Mouse (Mus musculus): ENCODE data around the gene Ccdc22.

Ccdc22 gene

DNA sequence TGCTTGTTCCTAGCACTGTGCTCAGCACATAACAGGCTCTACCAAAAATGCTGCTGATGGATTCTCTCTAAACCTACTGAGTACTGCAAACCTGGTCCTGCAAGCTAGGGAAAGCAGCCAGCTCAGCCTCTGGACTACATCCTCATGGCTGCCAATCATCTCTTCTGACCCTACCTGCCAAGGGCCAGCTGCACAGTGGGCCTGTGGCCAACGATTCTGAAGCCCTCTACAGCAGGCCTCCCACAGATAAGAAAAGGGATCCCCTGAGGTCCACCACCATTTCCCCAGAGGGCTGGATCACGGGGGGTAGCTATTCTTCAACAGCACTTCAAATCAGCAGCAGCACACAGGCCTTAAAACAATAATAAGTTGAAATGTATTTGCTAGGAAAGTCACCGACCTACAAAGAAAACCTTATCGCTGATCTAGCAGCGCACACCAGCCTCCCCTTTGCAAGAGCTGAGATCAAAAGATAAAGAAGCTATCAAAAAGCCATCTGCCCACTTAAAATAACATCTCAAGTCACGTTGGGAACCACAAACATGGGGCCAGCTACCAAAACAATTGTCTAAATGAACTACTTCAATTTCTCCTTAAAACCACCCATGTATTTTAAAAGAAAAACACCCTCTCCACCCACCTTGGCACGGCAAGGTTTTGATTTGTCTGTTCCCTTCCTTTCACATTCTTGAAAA, 34.7 kb downstream of the Ccdc22 start:
- Histone ChIP-seq H3K4me3 (replicated peaks; ENCODE audit: low read length) (no peak overlapping the region), H3K27me3 (ENCODE audit: insufficient read depth, low read length) (no peaks in the 10 kb centered on the region), H3K9me3 (ENCODE audit: low read length) (no peaks in the 10 kb centered on the region), H3K36me3 (ENCODE audit: insufficient read depth, low read length) (no peaks in the 10 kb centered on the region), H3K4me1 (replicated peaks; ENCODE audit: low read depth, low read length) (peaks cover 66% of the 10 kb centered on the region)
- TF ChIP-seq CTCF (conservative IDR thresholded peaks at IDR 0.05; ENCODE audit: low read length), result no peak
- TF ChIP-seq NANOG (IDR thresholded peaks at IDR 0.05; ENCODE audit: borderline replicate concordance, low read length), result no peak
- TF ChIP-seq POU5F1 (IDR thresholded peaks at IDR 0.05; ENCODE audit: borderline replicate concordance, low read length), result no peak

DNA sequence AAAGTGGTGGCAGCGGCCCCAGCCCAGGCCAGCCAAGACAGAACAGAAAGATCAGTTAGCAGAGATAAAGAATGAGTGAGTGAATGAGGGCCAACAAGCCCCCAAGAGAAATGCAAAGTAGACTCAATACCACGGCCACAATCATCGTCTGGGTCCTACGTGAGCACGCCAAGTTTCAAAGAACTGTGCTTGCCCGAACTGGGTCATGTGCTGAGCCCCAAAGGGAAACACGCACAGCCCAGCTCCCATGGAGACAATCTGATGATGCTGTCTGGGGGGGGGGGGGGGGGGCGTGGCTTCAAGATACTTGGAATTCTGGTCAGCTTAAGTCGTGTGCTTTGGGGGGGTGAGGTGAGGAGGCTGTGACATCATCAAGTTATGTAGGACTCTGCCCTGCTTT, 37.8 kb downstream of the Ccdc22 start:
- peaks cover 58% of the 10 kb centered on the region for H3K4me1 ChIP-seq (replicated peaks; ENCODE audit: low read depth, low read length)
- no peaks in the 10 kb centered on the region for H3K36me3 ChIP-seq (ENCODE audit: insufficient read depth, low read length)
- no peaks in the 10 kb centered on the region for H3K9me3 ChIP-seq (ENCODE audit: low read length)
- H3K27me3 ChIP-seq (ENCODE audit: insufficient read depth, low read length), result no peaks in the 10 kb centered on the region
- no peak for TF ChIP-seq CTCF (conservative IDR thresholded peaks at IDR 0.05; ENCODE audit: low read length)
- TF ChIP-seq NANOG (IDR thresholded peaks at IDR 0.05; ENCODE audit: borderline replicate concordance, low read length), result no peak
- TF ChIP-seq POU5F1 (IDR thresholded peaks at IDR 0.05; ENCODE audit: borderline replicate concordance, low read length), result no peak
- no peak overlapping the region for H3K4me3 ChIP-seq (replicated peaks; ENCODE audit: low read length)

DNA sequence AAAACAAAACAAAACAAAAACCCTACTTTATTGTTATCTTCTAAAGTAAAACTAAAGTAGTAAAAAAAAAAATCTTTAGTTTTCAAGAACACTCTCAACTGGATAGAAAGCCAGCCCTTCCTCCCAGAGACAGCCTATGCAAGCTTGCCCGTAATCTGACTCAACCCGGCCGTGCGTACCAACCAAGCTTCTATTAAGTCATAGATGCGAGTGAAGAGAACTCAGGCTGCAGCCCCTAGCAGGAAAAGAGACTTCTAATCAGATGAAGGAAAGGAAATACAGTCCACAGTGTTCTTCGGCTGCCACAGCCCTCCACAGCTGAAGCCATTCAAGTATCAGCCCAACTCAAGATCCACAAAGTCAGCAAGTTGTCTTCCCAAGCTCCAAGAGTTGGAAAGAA, 39.0 kb downstream of the Ccdc22 start:
- Histone ChIP-seq H3K9me3 (ENCODE audit: low read length) (no peaks in the 10 kb centered on the region), H3K27me3 (ENCODE audit: insufficient read depth, low read length) (no peaks in the 10 kb centered on the region), H3K4me3 (replicated peaks; ENCODE audit: low read length) (no peak overlapping the region), H3K36me3 (ENCODE audit: insufficient read depth, low read length) (no peaks in the 10 kb centered on the region), H3K4me1 (replicated peaks; ENCODE audit: low read depth, low read length) (peaks cover 47% of the 10 kb centered on the region)
- TF ChIP-seq NANOG (IDR thresholded peaks at IDR 0.05; ENCODE audit: borderline replicate concordance, low read length), result no peak

DNA sequence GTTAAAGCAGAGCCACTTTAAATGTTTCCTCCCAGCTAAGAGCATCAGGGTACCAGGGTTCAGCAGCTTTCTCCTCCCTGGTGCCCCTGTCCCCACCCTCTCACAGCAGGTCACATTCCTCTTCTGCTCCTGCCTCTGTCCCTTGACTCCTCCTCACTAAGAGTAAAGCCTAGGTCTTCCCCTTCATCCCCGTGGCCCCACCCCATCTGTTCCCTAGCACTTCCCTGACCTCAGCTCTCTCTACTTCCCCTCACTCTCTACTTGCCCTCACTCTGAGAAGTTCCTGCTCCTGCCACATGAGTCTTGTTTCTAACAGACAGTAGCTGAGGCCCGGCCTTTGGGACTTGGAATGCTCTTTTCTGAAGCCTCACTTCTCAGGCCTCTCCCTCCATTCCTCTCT, 42.2 kb downstream of the Ccdc22 start:
- no peak overlapping the region for H3K4me3 ChIP-seq (replicated peaks; ENCODE audit: low read length)
- peaks cover 14% of the 10 kb centered on the region for H3K4me1 ChIP-seq (replicated peaks; ENCODE audit: low read depth, low read length)
- TF ChIP-seq CTCF (conservative IDR thresholded peaks at IDR 0.05; ENCODE audit: low read length) (no peak), NANOG (IDR thresholded peaks at IDR 0.05; ENCODE audit: borderline replicate concordance, low read length) (no peak), POU5F1 (IDR thresholded peaks at IDR 0.05; ENCODE audit: borderline replicate concordance, low read length) (no peak)
- no peaks in the 10 kb centered on the region for H3K36me3 ChIP-seq (ENCODE audit: insufficient read depth, low read length)
- no peaks in the 10 kb centered on the region for H3K9me3 ChIP-seq (ENCODE audit: low read length)
- no peaks in the 10 kb centered on the region for H3K27me3 ChIP-seq (ENCODE audit: insufficient read depth, low read length)

DNA sequence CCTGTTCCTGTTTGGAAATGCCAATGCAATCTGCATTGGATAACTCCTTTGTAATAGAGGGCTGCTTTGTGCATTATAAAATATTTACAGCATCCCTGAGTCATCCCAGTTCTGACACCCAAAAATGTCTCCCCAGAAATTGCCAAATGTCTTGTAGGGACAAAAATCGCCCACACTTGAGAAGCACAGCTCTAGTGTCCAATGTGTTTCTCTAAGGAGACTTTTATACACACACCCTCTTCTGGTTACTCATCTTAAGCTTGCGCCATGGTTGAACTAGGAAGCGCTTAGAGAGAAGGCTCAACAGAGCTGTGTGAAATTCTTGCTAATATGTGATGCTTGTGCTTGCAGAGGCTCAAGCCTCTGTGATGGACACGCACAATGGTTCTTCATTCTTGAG, 51.8 kb downstream of the Ccdc22 start:
- no peak for TF ChIP-seq CTCF (conservative IDR thresholded peaks at IDR 0.05; ENCODE audit: low read length)
- TF ChIP-seq NANOG (IDR thresholded peaks at IDR 0.05; ENCODE audit: borderline replicate concordance, low read length), result no peak
- TF ChIP-seq POU5F1 (IDR thresholded peaks at IDR 0.05; ENCODE audit: borderline replicate concordance, low read length), result no peak
- Histone ChIP-seq H3K27me3 (ENCODE audit: insufficient read depth, low read length) (no peaks in the 10 kb centered on the region), H3K4me1 (replicated peaks; ENCODE audit: low read depth, low read length) (no peaks in the 10 kb centered on the region), H3K36me3 (ENCODE audit: insufficient read depth, low read length) (no peaks in the 10 kb centered on the region), H3K4me3 (replicated peaks; ENCODE audit: low read length) (no peak overlapping the region), H3K9me3 (ENCODE audit: low read length) (no peaks in the 10 kb centered on the region)
